Mouse (Mus musculus): Measurements from ENCODE around the gene Fcer2a. TPM values are rescaled to one million over a fixed set of nuclear protein-coding genes. Genes with fewer than 3 reads are reported as not detected.

Gene Fcer2a
- 0.83 TPM in 1 of 2 replicates, not detected in the other for polyA plus RNA-seq (2012; ENCODE audit: insufficient read depth, insufficient read length, missing spikeins)

GRCm38 (mm10) chr8:3694121-3694520 is at the start of gene Fcer2a:
Fcer2a (minus strand) TSS chr8:3694175.
- Histone ChIP-seq H3K4me1 (ENCODE audit: control insufficient read depth, insufficient read depth, insufficient read length, low read length) (no peaks in the 10 kb centered on the region), H3K27ac (replicated peaks; ENCODE audit: low read depth, low read length) (no peak within 1 kb of the TSS), H3K4me3 (ENCODE audit: insufficient read depth, low read depth, low read length) (no peak within 1 kb of the TSS)

GRCm38 (mm10) chr8:3736947-3737346 is 43.0 kb upstream of the Fcer2a start:
- Histone ChIP-seq H3K27ac (replicated peaks; ENCODE audit: low read depth, low read length) (no peak overlapping the region), H3K4me1 (ENCODE audit: control insufficient read depth, insufficient read depth, insufficient read length, low read length) (no peaks in the 10 kb centered on the region), H3K4me3 (ENCODE audit: insufficient read depth, low read depth, low read length) (no peak overlapping the region)

GRCm38 (mm10) chr8:3735599-3735998 is 41.6 kb upstream of the Fcer2a start:
- H3K4me3 ChIP-seq (ENCODE audit: insufficient read depth, low read depth, low read length) = no peak overlapping the region
- no peak overlapping the region for H3K27ac ChIP-seq (replicated peaks; ENCODE audit: low read depth, low read length)
- H3K4me1 ChIP-seq (ENCODE audit: control insufficient read depth, insufficient read depth, insufficient read length, low read length) = no peaks in the 10 kb centered on the region

GRCm38 (mm10) chr8:3734084-3734483 is 40.1 kb upstream of the Fcer2a start:
- no peak overlapping the region for H3K27ac ChIP-seq (replicated peaks; ENCODE audit: low read depth, low read length)
- no peaks in the 10 kb centered on the region for H3K4me1 ChIP-seq (ENCODE audit: control insufficient read depth, insufficient read depth, insufficient read length, low read length)
- no peak overlapping the region for H3K4me3 ChIP-seq (ENCODE audit: insufficient read depth, low read depth, low read length)

GRCm38 (mm10) chr8:3721041-3721440 is 27.1 kb upstream of the Fcer2a start:
- H3K4me3 ChIP-seq (ENCODE audit: insufficient read depth, low read depth, low read length) = no peak overlapping the region
- H3K4me1 ChIP-seq (ENCODE audit: control insufficient read depth, insufficient read depth, insufficient read length, low read length) = no peaks in the 10 kb centered on the region

GRCm38 (mm10) chr8:3720551-3720950 is 26.6 kb upstream of the Fcer2a start, which contains the start of gene Clec4g:
Clec4g (minus strand) TSS chr8:3720651.
- no peak within 1 kb of the TSS for H3K4me3 ChIP-seq (ENCODE audit: insufficient read depth, low read depth, low read length)
- no peaks in the 10 kb centered on the region for H3K4me1 ChIP-seq (ENCODE audit: control insufficient read depth, insufficient read depth, insufficient read length, low read length)
- H3K27ac ChIP-seq (replicated peaks; ENCODE audit: low read depth, low read length) = no peak within 1 kb of the TSS

More at GRCm38 (mm10) chr8:3721041-3721440, 27.1 kb upstream of the Fcer2a start:
- no peak overlapping the region for H3K27ac ChIP-seq (replicated peaks; ENCODE audit: low read depth, low read length)

GRCm38 (mm10) chr8:3718559-3718958 is 24.6 kb upstream of the Fcer2a start:
- Histone ChIP-seq H3K27ac (replicated peaks; ENCODE audit: low read depth, low read length) (no peak overlapping the region), H3K4me1 (ENCODE audit: control insufficient read depth, insufficient read depth, insufficient read length, low read length) (no peaks in the 10 kb centered on the region), H3K4me3 (ENCODE audit: insufficient read depth, low read depth, low read length) (no peak overlapping the region)

- no peak overlapping the region for H3K27ac ChIP-seq (replicated peaks; ENCODE audit: low read depth, low read length)
- H3K4me3 ChIP-seq (ENCODE audit: insufficient read depth, low read depth, low read length) = no peak overlapping the region
- H3K4me1 ChIP-seq (ENCODE audit: control insufficient read depth, insufficient read depth, insufficient read length, low read length) = no peaks in the 10 kb centered on the region
Observed at GRCm38 (mm10) chr8:3717321-3717954, 23.5 kb upstream of the Fcer2a start.

- no peak overlapping the region for H3K4me3 ChIP-seq (ENCODE audit: insufficient read depth, low read depth, low read length)
- no peak overlapping the region for H3K27ac ChIP-seq (replicated peaks; ENCODE audit: low read depth, low read length)
- no peaks in the 10 kb centered on the region for H3K4me1 ChIP-seq (ENCODE audit: control insufficient read depth, insufficient read depth, insufficient read length, low read length)
Observed at GRCm38 (mm10) chr8:3711646-3712045, 17.7 kb upstream of the Fcer2a start.

GRCm38 (mm10) chr8:3710312-3710711 is 16.3 kb upstream of the Fcer2a start:
- no peak overlapping the region for H3K27ac ChIP-seq (replicated peaks; ENCODE audit: low read depth, low read length)
- no peak overlapping the region for H3K4me3 ChIP-seq (ENCODE audit: insufficient read depth, low read depth, low read length)
- no peaks in the 10 kb centered on the region for H3K4me1 ChIP-seq (ENCODE audit: control insufficient read depth, insufficient read depth, insufficient read length, low read length)

- H3K27ac ChIP-seq (replicated peaks; ENCODE audit: low read depth, low read length) = no peak overlapping the region
- no peaks in the 10 kb centered on the region for H3K4me1 ChIP-seq (ENCODE audit: control insufficient read depth, insufficient read depth, insufficient read length, low read length)
- H3K4me3 ChIP-seq (ENCODE audit: insufficient read depth, low read depth, low read length) = no peak overlapping the region
Observed at GRCm38 (mm10) chr8:3707611-3708010, 13.6 kb upstream of the Fcer2a start.

GRCm38 (mm10) chr8:3705711-3706110 is 11.7 kb upstream of the Fcer2a start:
- Histone ChIP-seq H3K27ac (replicated peaks; ENCODE audit: low read depth, low read length) (no peak overlapping the region), H3K4me3 (ENCODE audit: insufficient read depth, low read depth, low read length) (no peak overlapping the region), H3K4me1 (ENCODE audit: control insufficient read depth, insufficient read depth, insufficient read length, low read length) (no peaks in the 10 kb centered on the region)

- no peaks in the 10 kb centered on the region for H3K4me1 ChIP-seq (ENCODE audit: control insufficient read depth, insufficient read depth, insufficient read length, low read length)
- no peak overlapping the region for H3K27ac ChIP-seq (replicated peaks; ENCODE audit: low read depth, low read length)
- H3K4me3 ChIP-seq (ENCODE audit: insufficient read depth, low read depth, low read length) = no peak overlapping the region
Observed at GRCm38 (mm10) chr8:3701491-3701890, 7.5 kb upstream of the Fcer2a start.

- H3K4me3 ChIP-seq (ENCODE audit: insufficient read depth, low read depth, low read length) = no peak overlapping the region
- H3K27ac ChIP-seq (replicated peaks; ENCODE audit: low read depth, low read length) = no peak overlapping the region
- no peaks in the 10 kb centered on the region for H3K4me1 ChIP-seq (ENCODE audit: control insufficient read depth, insufficient read depth, insufficient read length, low read length)
Observed at GRCm38 (mm10) chr8:3690774-3691173, 3.2 kb downstream of the Fcer2a start.

- no peak overlapping the region for H3K27ac ChIP-seq (replicated peaks; ENCODE audit: low read depth, low read length)
- no peak overlapping the region for H3K4me3 ChIP-seq (ENCODE audit: insufficient read depth, low read depth, low read length)
- H3K4me1 ChIP-seq (ENCODE audit: control insufficient read depth, insufficient read depth, insufficient read length, low read length) = no peaks in the 10 kb centered on the region
Observed at GRCm38 (mm10) chr8:3687537-3687936, 6.4 kb downstream of the Fcer2a start.

GRCm38 (mm10) chr8:3685422-3685821 is 8.6 kb downstream of the Fcer2a start:
- no peak overlapping the region for H3K27ac ChIP-seq (replicated peaks; ENCODE audit: low read depth, low read length)
- no peaks in the 10 kb centered on the region for H3K4me1 ChIP-seq (ENCODE audit: control insufficient read depth, insufficient read depth, insufficient read length, low read length)
- H3K4me3 ChIP-seq (ENCODE audit: insufficient read depth, low read depth, low read length) = no peak overlapping the region
